Mouse (Mus musculus) lung, postnatal 4 days (tissue): ENCODE data around the gene Nsmce3.

ENCODE experiments used
- DNase-seq, 2 experiments: peaks; one replicate each; pipeline ENCODE4 v3.0.0; 2021

Nsmce3 gene

GRCm38 (mm10) chr7:64856526-64857082, 16.2 kb downstream of the Nsmce3 start:
- no peak for DNase-seq

GRCm38 (mm10) chr7:64855976-64856375, 16.8 kb downstream of the Nsmce3 start:
- DNase-seq = no peak

GRCm38 (mm10) chr7:64855389-64855927, 17.3 kb downstream of the Nsmce3 start:
- DNase-seq = no peak

- peak in 1 of 2 experiments; percentile 12 for DNase-seq
Observed at GRCm38 (mm10) chr7:64850791-64851190, 22.0 kb downstream of the Nsmce3 start.

- no peak for DNase-seq
Observed at GRCm38 (mm10) chr7:64847366-64847899, 25.4 kb downstream of the Nsmce3 start.

- no peak for DNase-seq
Observed at GRCm38 (mm10) chr7:64846061-64846460, 26.7 kb downstream of the Nsmce3 start.

GRCm38 (mm10) chr7:64840946-64841659, 31.7 kb downstream of the Nsmce3 start:
- no peak for DNase-seq

GRCm38 (mm10) chr7:64840576-64840895, 32.3 kb downstream of the Nsmce3 start:
- no peak for DNase-seq

GRCm38 (mm10) chr7:64839801-64840575, 32.8 kb downstream of the Nsmce3 start:
- DNase-seq = peak; percentile 69 to 77

GRCm38 (mm10) chr7:64839281-64839680, 33.5 kb downstream of the Nsmce3 start:
- no peak for DNase-seq

GRCm38 (mm10) chr7:64830214-64830995, 42.4 kb downstream of the Nsmce3 start:
- no peak for DNase-seq

GRCm38 (mm10) chr7:64821081-64821480, 51.7 kb downstream of the Nsmce3 start:
- DNase-seq = no peak

GRCm38 (mm10) chr7:64819683-64820082, 53.1 kb downstream of the Nsmce3 start:
- no peak for DNase-seq
